Mouse (Mus musculus) layer of hippocampus, postnatal 10 days (tissue): Measurements from ENCODE around the gene 4930562C15Rik. TPM values are rescaled to one million over a fixed set of nuclear protein-coding genes. Genes with fewer than 3 reads are reported as not detected.
A peak's percentile ranks its signal among the peaks of the same experiment; 100 is the strongest.
"Not testable (repeated sequence)": the region's sequence is repeated elsewhere in the genome, so short reads cannot be mapped to it uniquely, and the experiment has no call there.

Source experiments
- DNase-seq, 2 experiments: peaks; one replicate each; pipeline ENCODE4 v3.0.0; 2021; ENCODE audit warnings: low spot score in 2 of 2
- long read RNA-seq: library from polyadenylated mRNA; stranded (forward); transcript quantifications from one replicate; pipeline ENCODE4 v2.0.0, GENCODE M21; 2023
- total RNA-seq, 2 experiments: library from RNA; stranded (reverse); gene quantifications; 2 replicates each; pipeline ENCODE4 v1.2.3; 2021

Gene 4930562C15Rik
- total RNA-seq, result not detected
- long read RNA-seq, partial matches to known transcripts, result 0 of 1 reads
- long read RNA-seq, other reads (novel, unspliced or antisense), result 1 of 1 reads

DNA sequence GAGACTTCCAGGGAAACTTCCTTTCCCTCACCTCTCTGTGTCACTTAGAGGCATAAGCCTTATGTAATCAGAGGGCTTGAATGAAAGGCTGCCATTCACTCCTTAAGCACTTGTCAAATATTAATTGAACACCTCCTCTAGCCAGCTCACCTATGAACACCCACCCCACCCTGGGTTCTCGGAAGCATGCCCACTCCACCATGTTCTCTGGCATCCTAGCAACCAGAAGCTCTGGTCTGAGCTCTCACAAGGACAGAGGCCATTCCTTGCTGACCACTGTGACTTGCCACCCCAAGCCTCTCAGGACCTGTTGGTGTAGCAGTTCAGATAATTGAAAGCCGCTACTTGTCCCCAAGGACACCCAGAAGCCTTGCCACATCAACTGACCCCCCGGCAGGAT lies at the start of gene 4930562C15Rik:
Gene 4930562C15Rik (plus strand): TSS at position 226 of the 400 bp plus-strand sequence.
- no peak for DNase-seq

DNA sequence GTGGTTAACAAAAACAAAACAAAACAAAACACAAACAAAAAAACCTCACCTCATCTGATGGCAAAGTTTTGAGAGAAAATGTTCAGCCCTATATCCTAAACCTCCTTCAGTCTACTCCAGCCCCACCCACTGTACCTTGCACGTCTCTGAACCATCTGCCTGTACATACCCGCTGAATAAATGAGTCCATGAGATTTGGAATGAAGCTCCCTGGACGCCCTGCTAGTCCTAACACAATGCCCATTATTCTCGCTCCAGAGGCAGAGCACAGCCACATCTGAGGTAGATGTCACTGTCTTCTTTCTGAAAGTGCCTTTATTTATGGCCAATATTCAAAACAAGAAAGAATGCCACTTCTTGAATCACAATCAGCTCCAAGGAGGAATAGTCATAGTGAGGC lies 49.5 kb upstream of the 4930562C15Rik start:
- DNase-seq, result no peak

GRCm38 (mm10) chr16:4788176-4788575 lies 47.0 kb upstream of the 4930562C15Rik start:
- DNase-seq, result no peak

DNA sequence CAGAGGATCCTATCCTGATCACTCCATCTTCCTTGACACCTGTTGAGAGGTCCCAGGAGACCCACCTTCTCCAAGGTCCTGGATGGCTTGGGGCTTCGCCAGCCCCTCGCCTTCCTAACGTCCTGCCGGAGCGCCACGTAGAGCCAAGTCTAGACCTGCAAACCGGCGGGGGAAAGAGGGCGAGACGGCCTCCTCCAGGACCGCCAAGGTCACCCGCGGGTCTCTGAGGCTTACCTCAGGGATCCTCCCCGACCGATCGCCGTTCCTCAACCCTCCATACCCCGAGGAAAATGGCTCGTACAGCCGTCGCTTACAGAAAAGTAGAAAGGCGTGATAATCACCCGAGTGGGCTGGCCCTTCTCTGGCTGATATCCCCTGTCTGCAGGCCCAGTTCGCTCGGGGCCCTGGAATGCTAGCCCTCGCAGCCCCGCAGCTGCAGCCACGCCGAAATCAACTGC lies 45.9 kb upstream of the 4930562C15Rik start:
- DNase-seq, result no peak

GRCm38 (mm10) chr16:4789810-4790559 lies 45.2 kb upstream of the 4930562C15Rik start, which contains the start of gene Cdip1:
Gene Cdip1, minus strand, starts transcription at chr16:4790292.
- DNase-seq, result peak; percentile 95 to 97

DNA sequence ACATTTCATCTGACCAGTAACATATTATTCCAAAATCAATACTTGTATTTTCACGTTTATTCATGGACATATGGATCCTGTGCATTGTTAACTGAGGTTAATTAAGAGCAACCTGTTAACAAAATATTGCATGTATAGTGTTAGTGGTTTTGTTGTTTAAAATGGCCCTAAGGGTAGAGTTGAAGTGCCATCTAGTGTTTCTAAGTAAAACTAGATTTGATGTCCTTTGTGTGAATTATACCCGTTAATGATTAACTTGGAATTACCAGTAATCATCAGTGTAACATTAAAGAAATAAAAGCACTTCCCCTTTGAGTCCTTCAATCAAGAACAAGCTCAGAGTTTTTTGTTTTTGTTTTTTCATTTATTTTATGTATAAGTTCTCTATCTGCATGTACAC lies 43.9 kb upstream of the 4930562C15Rik start:
- no peak for DNase-seq

GRCm38 (mm10) chr16:4796631-4797030 lies 38.6 kb upstream of the 4930562C15Rik start:
- no peak for DNase-seq

- DNase-seq, result no peak
These were observed 16.9 kb upstream of the 4930562C15Rik start for GRCm38 (mm10) chr16:4818349-4818748.

GRCm38 (mm10) chr16:4824466-4824865 lies 10.8 kb upstream of the 4930562C15Rik start:
- DNase-seq, result not testable (repeated sequence)

DNA sequence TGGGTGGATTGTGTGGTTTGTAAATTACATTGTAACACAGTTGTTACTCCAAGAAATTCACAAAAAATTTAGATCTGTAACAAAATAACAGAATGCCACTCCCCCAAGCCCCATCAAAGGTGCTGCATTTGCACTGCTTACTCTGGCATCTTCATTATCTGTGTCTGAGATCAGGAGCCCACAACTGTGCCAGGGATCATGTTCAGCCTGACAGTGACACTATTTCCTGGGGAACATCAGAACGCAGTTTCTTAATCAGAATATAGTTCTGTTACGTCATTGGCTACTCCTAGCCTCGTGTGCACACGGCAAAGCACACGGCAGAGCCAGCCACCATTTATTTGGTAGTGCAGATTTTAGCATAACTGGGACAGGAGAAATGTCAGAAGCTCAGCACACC lies 7.6 kb upstream of the 4930562C15Rik start:
- no peak for DNase-seq

DNA sequence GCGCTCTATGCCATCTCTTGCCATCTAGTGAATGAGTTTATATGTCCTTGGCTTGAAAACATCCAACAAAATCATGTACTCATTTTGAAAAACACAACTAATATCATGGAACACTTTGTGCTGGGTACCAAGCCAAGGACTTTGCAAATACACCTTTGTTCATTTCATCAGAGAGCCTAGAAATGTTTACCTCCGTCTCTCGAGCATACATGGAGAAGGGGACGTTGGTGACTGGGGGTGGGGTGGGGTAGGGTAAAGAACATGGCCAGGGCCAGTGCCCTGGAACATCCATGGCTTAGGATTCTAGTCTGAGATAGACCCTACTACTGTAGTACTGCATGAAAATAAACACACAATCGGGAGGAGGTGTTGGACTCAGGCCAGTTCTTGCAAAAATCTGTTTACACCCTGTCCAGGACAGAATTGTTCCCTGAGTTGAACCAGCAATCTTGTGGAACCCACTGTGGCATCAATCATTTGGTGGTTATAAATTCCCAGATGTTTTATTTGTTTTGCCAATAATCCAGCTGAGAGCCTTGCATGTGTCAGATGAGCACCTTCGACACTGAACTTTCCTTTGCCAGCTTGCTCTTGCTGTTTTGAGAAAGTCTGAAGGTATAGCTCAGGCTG lies 5.8 kb upstream of the 4930562C15Rik start:
- no peak for DNase-seq

- peak in 1 of 2 experiments; percentile 19 for DNase-seq
These were observed 3.4 kb upstream of the 4930562C15Rik start for GRCm38 (mm10) chr16:4831650-4832419.

- no peak for DNase-seq
These were observed 1.4 kb upstream of the 4930562C15Rik start for GRCm38 (mm10) chr16:4833858-4834257.

- no peak for DNase-seq
These were observed 2.4 kb downstream of the 4930562C15Rik start for GRCm38 (mm10) chr16:4837631-4838030.

GRCm38 (mm10) chr16:4839552-4839951 lies 4.3 kb downstream of the 4930562C15Rik start:
- DNase-seq, result no peak

DNA sequence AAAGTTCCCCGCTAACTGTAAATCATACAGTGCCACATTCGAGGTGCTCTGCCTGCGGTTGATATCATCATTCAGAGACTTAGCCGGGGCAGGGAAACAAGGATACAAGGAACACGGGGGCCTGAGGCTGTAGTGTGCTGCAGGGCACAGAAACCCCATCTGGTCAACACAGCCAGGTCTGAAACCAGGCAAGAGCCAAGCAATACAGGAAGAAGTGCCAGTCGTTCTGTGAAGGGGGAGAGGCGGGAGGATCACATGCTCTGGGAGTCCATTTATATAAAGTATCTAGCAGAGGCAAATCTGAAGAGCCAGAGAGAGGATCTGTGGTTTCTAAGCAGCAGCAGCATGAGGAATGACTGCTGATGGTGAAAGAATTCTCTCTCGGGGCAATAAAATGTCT lies 5.0 kb downstream of the 4930562C15Rik start:
- DNase-seq, result no peak

- no peak for DNase-seq
These were observed 11.8 kb downstream of the 4930562C15Rik start for GRCm38 (mm10) chr16:4847041-4847440.

DNA sequence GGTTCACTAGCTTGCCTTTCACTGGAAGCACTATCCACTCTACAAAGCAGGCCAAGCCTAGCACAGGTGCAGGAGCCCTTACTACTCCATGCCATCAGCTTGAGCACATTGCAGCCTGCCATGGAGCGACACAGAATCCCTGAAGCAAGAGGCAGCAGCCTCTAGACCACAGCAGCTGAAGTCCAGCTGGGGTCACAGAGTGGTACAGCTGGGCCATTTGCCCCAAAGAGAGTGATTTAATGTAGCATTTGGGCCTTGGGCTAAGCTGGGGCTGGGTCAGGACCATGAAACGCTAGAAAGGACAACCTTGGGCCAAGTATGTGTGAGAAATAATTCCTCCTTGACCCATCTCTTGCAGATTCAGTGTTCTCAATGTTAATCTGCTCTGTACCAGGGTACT lies 12.9 kb downstream of the 4930562C15Rik start:
- DNase-seq, result no peak

DNA sequence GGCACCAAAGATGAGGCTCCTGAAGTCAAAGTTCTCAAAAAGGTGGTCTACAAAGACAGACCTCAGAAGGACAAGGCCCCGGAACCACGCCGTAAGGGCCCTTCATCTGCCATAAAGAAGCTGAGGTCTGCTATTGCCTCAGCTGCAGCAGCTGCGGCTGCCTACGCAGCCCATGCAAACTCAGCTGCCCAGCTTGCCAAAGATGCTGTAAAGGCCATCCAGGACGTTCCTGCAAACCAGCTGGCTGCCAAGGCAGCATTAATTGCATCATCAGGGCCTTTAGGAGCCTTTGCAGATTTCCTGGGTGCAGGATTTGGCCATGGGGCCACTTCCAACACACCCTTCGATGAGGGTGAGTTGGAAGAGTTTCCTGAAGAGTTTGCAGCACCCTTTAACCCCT lies 15.1 kb downstream of the 4930562C15Rik start:
- DNase-seq, result no peak

- DNase-seq, result no peak
These were observed 15.9 kb downstream of the 4930562C15Rik start for GRCm38 (mm10) chr16:4850938-4851628.

DNA sequence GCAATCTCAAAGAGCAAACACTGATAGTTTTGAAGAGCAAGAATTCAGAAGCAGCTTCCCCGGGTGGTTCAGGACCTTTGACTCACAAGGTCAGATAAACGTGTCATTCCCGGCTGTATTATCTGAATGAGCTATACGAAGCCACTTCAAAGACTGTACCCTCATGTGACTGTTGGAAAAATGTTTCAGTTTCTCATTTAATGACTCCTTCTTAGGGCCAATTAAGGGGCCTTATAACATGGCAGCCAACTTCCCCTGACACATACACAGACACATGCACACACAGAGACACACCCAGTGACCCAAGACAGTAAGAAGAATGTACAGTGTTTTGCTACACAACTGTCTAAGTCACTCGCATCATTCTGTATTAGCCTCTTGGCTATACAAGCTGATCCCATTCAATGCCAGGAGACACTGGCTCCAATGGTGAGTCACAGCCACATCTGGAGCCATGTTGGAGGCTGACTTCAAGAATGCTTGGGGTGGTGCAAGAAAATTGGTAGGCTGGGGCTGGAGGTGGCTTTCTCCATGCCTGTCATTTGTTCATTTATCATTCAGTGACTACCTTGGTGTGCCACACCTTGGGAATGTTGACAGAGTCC lies 19.9 kb downstream of the 4930562C15Rik start:
- DNase-seq, result no peak
